Mouse (Mus musculus) right cerebral cortex, postnatal 25 days (tissue): Measurements from ENCODE around the gene Tns3.

ENCODE experiments used
- DNase-seq: peaks from one replicate; pipeline ENCODE4 v3.0.0; 2022

Gene Tns3

GRCm38 (mm10) chr11:8678260-8678995 is 14.1 kb upstream of the Tns3 start:
- no peak for DNase-seq

DNA sequence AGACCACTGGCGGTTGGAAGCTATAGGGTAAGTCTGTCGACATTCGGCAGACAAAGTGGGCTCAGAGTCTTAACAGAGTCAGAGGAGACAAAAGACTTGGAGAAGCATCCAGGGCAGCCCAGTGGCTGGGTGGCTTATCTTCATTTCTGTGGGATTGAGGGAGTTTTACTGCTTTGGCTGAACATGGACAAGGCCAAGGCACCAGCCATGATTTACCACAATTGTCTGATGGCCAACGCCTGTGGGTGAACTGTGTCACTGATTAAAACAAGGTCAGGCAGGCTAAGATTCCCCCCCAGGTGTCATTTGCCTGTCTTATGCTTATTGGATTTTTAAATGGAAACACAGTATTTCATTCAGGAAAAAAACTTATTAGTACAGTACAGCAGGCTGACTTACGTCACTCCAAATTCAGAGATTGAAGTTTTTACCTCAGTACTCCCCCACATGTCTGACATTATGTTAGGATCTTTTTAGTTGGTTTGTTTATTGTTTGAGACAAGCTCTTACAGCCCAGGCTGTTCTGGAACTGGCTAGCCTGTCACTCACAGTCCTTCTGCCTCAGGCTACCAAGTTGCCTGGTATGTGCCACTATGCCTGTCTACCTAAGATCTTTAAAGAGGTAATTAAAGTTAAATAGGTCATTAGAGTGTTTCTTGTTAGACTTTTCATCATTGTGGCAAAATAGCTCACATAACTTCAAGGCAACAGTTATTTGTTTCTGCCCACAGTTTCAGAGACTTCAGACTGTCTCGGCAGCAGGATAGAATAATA is 11.6 kb upstream of the Tns3 start:
- no peak for DNase-seq

GRCm38 (mm10) chr11:8674549-8675149 is 10.3 kb upstream of the Tns3 start:
- DNase-seq: no peak

DNA sequence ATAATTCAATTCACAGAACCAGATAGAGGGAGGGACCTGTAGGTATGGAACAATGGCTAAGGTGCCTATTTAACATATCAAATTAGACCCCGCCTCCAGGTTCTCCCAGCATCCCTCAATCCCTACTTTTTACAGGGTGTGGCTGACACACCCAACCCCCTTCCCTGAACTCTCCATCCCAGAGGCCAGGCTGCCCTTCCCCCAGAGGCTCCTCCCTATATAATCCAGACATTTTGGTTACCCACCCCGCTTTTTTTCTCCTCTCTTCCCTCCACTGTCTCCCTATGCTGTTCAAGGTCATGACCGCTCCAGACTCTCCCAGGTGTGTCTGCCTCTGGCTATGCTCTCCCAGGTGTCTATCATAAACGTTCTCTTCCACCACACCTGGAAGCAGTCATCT is 7.4 kb upstream of the Tns3 start:
- no peak for DNase-seq

GRCm38 (mm10) chr11:8669138-8669537 is 4.8 kb upstream of the Tns3 start:
- DNase-seq: no peak

- DNase-seq: no peak
Observed at GRCm38 (mm10) chr11:8664797-8665196, 462 bp upstream of the Tns3 start.

- DNase-seq: no peak
Observed at GRCm38 (mm10) chr11:8663444-8664392, 617 bp downstream of the Tns3 start.

- DNase-seq: no peak
Observed at GRCm38 (mm10) chr11:8662706-8663429, 1.5 kb downstream of the Tns3 start.

DNA sequence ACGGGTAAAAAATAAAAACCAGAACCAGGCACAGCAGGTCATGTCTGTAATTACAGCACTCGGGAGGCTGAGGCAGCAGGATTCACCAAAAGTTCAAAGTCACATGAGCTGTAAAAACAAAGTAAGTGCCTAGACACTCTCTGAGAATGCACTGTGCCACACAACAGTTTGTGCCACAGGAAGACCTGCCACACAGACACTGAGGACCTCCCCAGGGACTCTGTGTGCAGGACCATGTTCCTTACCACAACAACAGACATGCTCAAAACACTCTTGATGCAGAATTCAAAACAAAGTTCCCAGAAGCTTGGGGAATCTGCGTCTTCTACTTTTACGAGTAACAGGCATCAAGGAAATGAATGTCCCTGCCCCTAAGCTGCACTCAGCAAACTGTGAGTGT is 3.4 kb downstream of the Tns3 start:
- DNase-seq: no peak

DNA sequence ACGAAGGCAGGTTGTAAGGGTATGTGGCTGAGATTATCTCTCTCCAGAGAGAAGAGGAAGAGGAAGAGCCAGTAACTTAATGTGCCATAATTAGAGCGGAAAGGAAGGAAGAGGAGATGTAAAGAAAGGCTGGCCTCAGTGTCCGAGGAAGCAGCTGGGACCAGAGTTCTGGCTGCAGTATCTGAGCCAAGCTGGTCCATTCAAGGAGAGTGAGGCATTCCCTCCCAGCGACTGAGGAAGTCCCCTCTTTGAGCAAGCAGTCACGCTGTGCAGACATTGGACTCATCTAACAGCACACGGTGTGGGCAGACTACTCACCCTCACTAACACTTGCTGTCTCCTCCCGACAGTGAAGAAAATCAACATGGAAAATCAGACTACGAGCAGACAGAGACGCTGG is 4.5 kb downstream of the Tns3 start:
- DNase-seq: no peak

- no peak for DNase-seq
Observed at GRCm38 (mm10) chr11:8659061-8659460, 5.3 kb downstream of the Tns3 start.

- no peak for DNase-seq
Observed at GRCm38 (mm10) chr11:8657493-8657892, 6.8 kb downstream of the Tns3 start.

GRCm38 (mm10) chr11:8656448-8657393 is 7.6 kb downstream of the Tns3 start:
- DNase-seq: no peak

DNA sequence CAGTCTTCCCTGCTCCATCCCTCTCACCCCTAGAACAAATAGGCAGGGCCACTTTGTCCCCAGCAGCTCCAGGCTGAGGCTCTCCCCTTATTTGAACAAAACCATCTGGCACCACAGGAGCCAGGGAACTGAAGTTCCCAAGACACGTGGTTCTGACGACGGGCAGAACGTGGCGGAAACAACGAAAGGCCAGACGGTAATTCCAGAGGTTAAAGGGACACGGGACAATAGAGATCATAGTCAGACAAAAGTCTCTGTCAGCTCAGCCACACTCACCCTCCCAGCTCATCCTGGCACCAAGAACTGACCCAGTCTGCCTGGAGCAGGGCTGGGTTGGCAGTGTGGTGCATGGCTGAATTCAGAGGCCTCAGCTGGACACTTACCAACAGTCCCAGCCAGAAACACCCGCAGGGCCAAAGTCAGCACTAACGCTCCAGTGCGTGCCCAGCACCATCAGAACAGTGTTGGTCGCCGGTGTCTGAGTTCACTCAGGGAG is 10.5 kb downstream of the Tns3 start:
- DNase-seq: no peak

GRCm38 (mm10) chr11:8652792-8653645 is 11.3 kb downstream of the Tns3 start:
- DNase-seq: no peak

GRCm38 (mm10) chr11:8652116-8652714 is 12.1 kb downstream of the Tns3 start:
- DNase-seq: no peak

DNA sequence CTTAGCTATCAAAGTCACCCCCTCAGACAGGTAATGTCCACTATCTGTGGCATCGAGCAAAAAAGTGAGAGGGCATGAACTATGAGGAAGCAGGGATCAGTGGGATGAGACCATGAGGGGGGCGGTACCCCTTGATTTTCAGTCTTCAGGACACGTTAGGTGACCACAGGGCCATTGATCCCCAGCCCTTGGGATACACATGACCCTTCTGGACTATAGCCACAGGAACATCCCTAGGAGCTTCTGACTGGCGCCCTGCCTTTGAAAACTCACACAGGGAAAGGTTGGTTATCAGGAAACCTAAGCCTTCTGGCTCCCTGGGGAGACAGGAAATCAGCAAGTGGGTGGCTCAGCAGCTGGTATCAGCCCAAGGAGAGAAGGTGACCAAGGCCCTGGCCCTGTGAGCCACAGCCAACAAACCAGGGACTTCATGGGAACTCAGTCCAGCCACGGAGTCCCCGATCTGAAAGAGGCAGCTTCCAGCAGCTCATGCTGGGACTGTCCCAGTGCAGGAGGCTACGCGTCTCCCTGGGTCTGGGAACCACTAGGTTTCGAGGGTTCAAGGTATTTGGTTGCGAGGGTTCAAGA is 12.8 kb downstream of the Tns3 start:
- no peak for DNase-seq

DNA sequence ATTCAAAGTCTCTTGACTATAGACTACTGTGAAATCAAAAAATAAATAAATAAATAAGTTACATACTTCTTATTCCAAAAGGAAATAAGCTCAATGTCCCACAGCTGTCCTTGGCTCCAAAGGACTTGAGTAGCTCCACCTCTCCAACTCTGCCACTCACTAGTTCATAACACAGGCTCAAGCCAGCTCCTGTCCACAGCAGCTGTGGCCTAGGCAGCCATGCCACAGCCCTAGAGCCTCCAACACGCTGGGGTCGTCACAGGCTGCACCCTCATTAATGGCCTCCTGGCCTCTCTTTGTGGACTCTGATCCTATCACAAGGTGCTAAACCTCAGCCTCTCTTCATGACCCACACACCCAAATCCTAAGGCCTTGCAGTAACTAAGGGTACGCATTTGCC is 18.7 kb downstream of the Tns3 start:
- DNase-seq: no peak

DNA sequence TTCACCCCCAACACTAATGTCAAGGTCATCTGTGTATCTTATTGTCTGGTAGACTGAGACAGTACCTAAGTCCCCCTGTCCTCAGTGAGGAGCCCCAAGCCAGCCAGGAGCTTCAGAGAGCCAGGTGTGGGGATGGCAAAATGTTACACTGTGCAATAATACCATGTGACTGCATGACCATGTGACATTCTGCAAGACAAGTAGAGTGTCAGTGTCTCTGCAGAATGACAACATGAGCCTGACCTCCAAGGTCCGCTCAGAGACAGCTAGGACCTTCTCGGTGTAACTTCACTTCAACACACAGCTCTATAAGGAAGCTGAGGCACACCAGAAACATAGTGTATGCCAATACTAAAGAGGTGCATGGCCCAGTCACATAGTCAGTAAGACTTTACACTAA is 20.1 kb downstream of the Tns3 start:
- no peak for DNase-seq
